Mouse (Mus musculus) stomach, postnatal 0 days (tissue): Measurements from ENCODE around the gene Tanc1.

ENCODE experiments used
- CTCF ChIP-seq: IDR thresholded peaks from 2 replicates; pipeline ENCODE4 v1.5.1; 2016; ENCODE audit warnings: antibody characterized with exemption, low read depth, mild to moderate bottlenecking, moderate library complexity
- EP300 ChIP-seq: optimal IDR thresholded peaks from 2 replicates; pipeline ENCODE3; 2016; ENCODE audit warnings: antibody characterized with exemption

GRCm38 (mm10) chr2:59675270-59675995 lies 63.6 kb downstream of the Tanc1 start:
- TF ChIP-seq CTCF (peak; percentile 62), EP300 (no peak)
